Mouse (Mus musculus) heart, adult 2 months (tissue): Measurements from ENCODE around the gene Cdc42.

ENCODE experiments used
- CTCF ChIP-seq: fragments of 200-600 bp; IDR thresholded peaks from 2 replicates; pipeline ENCODE4 v1.8.1; 2022; ENCODE audit warnings: antibody characterized with exemption, mild to moderate bottlenecking, moderate library complexity
- EP300 ChIP-seq: fragments of 200-500 bp; IDR thresholded peaks from 2 replicates; pipeline ENCODE4 v1.6.1; 2011; ENCODE audit warnings: low read depth, low read length, control low read depth; ENCODE audit not compliant: insufficient read depth

DNA sequence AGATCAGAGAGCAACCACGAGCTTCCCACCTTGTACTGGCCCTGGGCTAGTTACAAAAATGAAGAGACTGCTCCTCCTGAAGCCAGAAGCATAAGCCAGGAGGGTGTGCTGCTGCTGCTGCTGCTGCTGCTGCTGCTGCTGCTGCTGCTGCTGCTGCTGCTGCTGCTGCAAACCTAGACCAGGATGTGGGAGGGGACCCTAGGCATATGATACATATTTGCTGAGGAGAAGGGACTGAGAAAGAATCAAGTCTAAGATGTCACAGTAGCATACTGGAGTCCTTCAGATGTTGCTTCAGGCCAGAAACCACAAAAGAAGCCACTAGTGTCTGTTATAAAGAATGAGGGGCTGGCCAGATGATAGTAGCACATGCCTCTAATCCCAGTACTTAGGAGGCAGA is 10.7 kb upstream of the Cdc42 start:
- no peak for TF ChIP-seq CTCF
- no peak for TF ChIP-seq EP300
